Mouse (Mus musculus): ENCODE measurements around the gene Gm37240.

Gm37240 gene

GRCm38 (mm10) chr3:85369847-85370246 is 517.5 kb downstream of the Gm37240 start:
- DNase-seq (ENCODE audit: inconsistent age in 2 of 2, low spot score in 1 of 2): no peak

- DNase-seq (ENCODE audit: inconsistent age in 2 of 2, low spot score in 1 of 2): peak in 1 of 2 experiments; percentile 36
Measured at GRCm38 (mm10) chr3:85369157-85369556, 518.2 kb downstream of the Gm37240 start.

GRCm38 (mm10) chr3:85368354-85369120 is 518.8 kb downstream of the Gm37240 start:
- DNase-seq (ENCODE audit: inconsistent age in 2 of 2, low spot score in 1 of 2): peak in 1 of 2 experiments; percentile 44

DNA sequence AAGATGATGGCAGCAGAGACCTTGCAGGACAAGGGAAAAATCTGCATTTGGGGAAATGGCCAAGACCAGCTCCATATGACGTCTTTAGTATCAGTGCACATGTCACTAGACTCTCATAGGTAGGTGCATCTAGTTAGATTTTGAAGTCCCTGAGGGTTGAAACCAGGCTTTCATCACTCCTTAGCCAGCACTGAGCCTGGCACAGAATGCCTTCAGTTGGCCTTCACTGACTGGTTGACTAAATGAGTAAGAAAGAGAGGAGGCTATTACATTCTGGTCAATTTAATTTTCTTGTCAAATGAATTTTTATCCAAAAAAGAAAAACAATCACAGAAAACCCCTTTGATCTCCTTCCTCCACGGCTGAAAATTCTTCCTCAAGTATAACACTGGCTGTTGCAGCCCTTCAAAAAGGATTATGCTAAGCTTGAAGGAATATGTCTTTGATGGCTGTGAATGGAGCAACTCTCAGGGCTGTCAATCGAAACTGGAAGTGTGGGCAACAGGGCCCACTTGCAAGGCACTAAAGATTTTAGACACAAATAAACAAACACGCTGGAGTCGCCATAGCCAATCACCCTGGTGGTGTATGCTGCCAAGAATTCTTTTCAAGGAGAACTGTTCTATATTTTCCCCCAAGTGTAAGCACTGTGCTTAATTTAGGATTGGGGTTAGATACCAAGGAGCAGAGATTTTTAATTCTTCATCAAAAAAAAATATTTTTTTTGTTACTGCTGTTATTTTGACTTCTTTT is 522.6 kb downstream of the Gm37240 start:
- DNase-seq (ENCODE audit: inconsistent age in 2 of 2, low spot score in 1 of 2): peak in 1 of 2 experiments; percentile 63

DNA sequence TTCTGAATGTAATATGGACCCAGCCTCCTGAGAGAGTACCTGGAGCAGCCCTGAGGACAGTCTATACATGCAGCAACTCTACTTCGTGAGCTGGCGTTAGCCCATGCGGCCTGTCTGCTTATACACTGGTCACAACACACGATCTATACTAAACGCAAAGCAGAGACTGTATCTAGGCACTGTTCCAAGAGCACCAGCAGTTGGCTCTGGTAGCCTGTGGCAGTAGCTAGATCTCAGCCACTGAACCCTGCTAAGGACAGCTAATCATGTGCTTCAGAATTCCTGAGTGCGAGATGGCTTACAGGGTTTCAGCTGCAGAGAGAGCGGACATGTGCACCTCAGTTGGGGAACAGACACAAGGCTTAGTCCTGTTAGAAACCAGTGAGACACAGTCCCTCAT is 524.4 kb downstream of the Gm37240 start:
- DNase-seq (ENCODE audit: inconsistent age in 2 of 2, low spot score in 1 of 2): no peak

DNA sequence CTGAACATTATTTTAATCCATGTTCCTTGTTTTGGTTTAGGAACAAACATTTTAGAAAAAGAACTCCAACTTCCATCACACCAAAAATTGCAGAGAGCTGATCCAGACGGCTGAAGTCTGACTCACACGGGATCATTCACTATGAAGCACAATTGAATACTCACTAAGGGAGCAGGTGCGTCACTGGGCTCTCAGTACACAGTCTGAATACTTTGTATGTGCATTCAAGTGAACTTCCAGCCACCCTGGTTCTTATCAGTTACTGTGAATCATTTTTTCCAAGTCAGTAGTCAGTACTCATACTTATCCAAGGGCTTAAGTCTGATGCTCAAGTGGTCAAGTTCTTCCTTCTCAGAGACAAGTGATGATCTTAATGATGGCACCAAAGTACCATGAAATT is 530.9 kb downstream of the Gm37240 start:
- DNase-seq (ENCODE audit: inconsistent age in 2 of 2, low spot score in 1 of 2): no peak

GRCm38 (mm10) chr3:85348021-85348420 is 539.3 kb downstream of the Gm37240 start:
- DNase-seq (ENCODE audit: inconsistent age in 2 of 2, low spot score in 1 of 2): no peak

DNA sequence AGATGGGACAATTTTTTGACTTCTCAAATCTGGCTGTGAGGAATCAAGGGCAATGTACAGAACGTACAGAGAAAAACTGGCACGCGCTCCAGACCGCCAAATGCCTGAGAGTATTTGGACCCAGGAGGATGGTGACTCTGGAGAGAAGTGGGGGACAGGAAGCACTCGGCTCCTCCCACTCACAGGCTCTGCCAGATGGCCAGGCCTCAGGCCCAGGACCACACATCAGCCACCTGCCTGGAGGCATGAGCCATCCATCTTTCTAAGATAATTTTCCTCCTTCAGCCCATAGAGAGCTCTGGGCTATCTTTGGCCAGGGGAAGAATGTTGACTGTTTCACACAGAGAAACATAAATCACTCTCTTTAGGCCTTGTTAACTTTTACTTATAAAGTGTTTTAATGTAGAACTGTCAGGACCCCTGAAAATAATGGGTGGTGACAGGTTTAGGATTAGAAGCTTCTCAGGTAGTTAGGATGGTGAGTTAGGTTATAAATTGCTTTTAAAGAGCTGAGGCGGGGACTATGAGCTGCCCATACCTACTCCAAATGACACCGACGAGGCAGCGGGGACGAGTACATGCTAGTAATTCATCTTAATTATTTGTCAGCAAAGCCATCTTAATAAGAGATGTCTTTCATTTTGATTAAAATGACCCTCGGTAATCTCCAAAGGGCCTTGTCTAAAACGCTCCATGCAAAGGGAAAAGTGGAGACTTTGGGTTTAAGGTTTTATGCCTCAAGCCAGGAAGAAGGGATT is 546.0 kb downstream of the Gm37240 start:
- DNase-seq (ENCODE audit: inconsistent age in 2 of 2, low spot score in 1 of 2): peak in 1 of 2 experiments; percentile 39

- peak in 1 of 2 experiments; percentile 56 for DNase-seq (ENCODE audit: inconsistent age in 2 of 2, low spot score in 1 of 2)
Measured at GRCm38 (mm10) chr3:85340491-85340890, 546.8 kb downstream of the Gm37240 start.

- DNase-seq (ENCODE audit: inconsistent age in 2 of 2, low spot score in 1 of 2): no peak
Measured at GRCm38 (mm10) chr3:85339926-85340325, 547.4 kb downstream of the Gm37240 start.

DNA sequence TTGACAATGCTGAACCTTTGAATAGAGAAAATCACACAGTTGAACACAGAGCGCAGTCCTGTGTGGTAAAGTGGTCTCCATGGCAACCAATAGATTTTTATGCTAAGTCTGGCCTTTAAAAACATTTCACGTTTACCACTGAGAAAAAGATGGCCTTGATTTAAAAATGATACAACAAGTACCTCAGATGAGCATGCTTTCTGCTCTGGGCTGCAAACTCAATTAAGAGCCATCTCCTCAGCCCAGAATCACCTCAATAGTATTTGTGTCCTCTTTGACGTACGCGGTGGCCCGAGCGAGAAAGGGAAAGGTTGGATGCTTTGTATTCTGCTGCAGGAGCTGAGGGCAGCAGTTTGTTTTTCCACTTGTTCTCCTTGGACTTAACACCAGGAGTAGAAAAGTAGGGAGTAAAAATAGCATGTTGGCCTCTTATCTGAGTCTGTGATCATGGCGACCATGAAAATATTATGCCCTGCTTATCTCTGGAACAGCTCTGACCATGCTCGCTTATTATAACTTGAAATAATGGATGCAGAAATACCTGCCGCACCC is 548.0 kb downstream of the Gm37240 start:
- DNase-seq (ENCODE audit: inconsistent age in 2 of 2, low spot score in 1 of 2): peak; percentile 38 to 75

DNA sequence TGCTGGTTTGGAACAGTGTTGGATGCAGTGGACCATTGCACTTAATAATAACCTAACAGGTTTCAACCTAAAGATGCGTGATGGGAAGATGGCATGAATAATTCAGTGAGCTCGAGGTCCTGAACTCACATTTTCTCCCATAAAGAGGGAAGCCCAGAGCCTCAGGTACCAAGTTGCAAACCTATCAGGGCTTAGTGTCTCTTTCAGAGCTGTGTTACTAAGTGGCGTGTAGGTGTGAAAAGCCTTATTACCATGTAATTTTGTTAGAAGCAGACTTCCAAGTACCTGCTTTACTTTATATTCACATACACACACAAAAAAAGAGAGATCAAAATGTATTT is 548.6 kb downstream of the Gm37240 start:
- no peak for DNase-seq (ENCODE audit: inconsistent age in 2 of 2, low spot score in 1 of 2)

DNA sequence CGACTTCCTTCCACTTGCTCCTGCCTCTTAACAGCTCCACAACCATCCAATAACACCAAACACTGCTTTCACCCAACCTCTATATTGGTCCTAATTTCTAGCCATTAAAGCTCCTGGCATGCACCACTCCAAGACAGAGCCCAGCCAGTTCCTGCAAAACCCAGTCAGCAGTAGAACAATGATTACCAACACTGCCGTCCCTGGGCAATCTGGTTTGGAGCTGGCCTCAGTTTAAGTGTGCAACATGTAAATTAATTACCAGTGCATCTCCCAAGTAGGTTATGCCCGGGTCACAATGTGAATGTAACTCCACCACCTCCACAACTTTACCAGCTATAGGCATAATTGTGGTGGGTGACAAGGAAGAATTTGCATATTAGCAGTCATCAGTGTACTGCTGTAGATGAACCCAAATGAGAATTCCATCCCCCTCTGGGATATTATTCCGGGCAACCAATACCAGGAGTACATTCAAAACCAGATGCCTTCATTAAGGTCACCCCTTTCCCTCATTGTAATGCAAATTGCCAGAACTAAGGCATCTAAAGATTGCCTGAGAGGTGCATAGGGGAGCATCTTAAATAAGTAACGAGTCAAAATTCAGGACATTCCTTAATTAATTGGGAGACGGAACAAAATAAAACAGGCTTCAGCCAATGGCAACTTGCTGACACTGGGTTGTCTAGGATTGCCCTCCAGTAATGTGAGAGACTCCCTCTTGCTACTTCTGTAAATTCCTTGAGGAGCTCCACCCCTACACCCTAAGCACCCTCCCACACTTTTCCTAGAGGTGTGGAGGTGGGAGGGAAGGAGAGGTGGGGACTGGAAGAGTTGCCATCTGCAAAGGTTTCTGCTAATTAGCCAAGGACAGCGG is 549.2 kb downstream of the Gm37240 start:
- no peak for DNase-seq (ENCODE audit: inconsistent age in 2 of 2, low spot score in 1 of 2)

GRCm38 (mm10) chr3:85335517-85335916 is 551.8 kb downstream of the Gm37240 start:
- DNase-seq (ENCODE audit: inconsistent age in 2 of 2, low spot score in 1 of 2): peak; percentile 23 to 55

DNA sequence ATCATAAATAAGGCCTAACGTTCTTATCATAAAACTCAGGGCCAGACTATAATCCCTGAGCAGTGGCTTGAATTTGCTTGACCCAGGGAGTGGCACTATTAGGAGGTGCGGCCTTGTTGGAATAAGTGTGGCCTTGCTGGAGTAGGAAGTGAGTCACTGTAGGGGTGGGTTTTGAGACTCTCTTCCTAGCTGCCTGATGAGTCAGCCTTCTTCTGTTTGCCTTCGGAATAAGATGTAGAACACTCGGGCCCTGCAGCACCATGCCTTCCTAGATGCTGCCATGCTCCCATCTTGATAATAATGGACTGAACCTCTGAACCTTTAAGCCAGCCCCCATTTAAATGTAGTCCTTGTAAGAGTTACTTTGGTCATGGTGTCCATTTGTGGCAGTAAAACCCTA is 555.0 kb downstream of the Gm37240 start:
- peak in 1 of 2 experiments; percentile 62 for DNase-seq (ENCODE audit: inconsistent age in 2 of 2, low spot score in 1 of 2)

DNA sequence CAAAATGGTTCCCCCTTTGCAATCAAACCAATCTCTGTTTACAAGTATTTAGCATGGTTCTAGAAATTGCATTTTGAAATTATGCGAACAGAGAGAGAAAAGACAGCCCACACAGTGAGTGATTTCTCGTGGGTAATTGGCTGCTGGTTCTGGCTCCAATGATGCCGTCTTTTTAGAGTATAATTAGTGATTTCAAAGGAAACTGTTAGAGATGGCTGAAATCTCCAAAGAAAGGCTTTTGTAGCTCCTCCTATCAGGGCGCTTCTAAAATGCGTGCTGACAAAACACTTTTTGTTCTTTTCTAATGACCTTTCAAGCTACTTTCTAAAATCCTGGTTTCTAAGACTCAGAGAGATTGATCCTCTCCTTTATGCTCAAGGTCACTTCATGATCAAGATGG is 569.1 kb downstream of the Gm37240 start:
- DNase-seq (ENCODE audit: inconsistent age in 2 of 2, low spot score in 1 of 2): no peak

DNA sequence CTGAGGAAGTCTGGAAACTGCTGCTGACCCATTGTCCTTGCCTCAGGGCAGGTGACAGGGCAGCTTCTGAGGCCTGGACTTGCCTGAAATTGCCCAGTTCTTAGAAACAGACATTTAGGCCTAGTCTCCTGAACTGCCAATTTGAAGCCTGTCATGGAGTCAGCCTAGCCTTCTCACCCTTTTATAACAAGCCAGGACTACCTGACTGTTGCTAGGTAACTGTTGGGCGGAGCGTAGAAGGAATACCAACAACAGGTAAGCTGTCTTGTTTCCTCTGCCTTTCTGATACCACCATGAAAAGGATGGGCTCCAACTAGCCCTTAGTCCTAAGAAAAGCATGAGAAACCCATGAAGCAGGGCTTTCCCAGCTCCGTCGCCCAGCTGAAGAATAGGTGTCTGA is 570.0 kb downstream of the Gm37240 start:
- no peak for DNase-seq (ENCODE audit: inconsistent age in 2 of 2, low spot score in 1 of 2)

DNA sequence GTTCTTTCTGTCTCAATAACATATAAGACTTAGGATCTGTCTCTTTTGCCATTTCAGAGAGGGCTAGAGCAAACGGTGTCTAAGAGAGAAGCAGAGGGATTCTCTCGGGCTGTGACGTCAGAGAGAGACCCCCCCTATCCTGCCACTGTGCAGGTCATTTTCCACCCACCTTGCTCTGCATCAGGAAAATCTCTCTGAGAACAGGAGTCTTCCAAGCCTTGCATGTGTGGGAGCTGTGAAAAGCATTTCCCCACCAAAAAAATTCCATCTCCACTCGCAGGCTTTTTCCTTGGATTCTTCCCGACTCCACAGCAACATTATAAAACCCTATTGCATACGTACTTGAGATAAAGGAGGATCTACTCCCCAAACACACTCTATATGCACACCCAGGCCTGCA is 572.4 kb downstream of the Gm37240 start:
- no peak for DNase-seq (ENCODE audit: inconsistent age in 2 of 2, low spot score in 1 of 2)

GRCm38 (mm10) chr3:85313646-85314255 is 573.6 kb downstream of the Gm37240 start:
- no peak for DNase-seq (ENCODE audit: inconsistent age in 2 of 2, low spot score in 1 of 2)

- no peak for DNase-seq (ENCODE audit: inconsistent age in 2 of 2, low spot score in 1 of 2)
Measured at GRCm38 (mm10) chr3:85311176-85311575, 576.1 kb downstream of the Gm37240 start.

All from adrenal gland, adult (tissue).